Mouse (Mus musculus): Measurements from ENCODE around the gene 4930579F01Rik. TPM values are rescaled to one million over a fixed set of nuclear protein-coding genes. Genes with fewer than 3 reads are reported as not detected.
A peak's percentile ranks its signal among the peaks of the same experiment; 100 is the strongest.
"Not testable (repeated sequence)": the region's sequence is repeated elsewhere in the genome, so short reads cannot be mapped to it uniquely, and the experiment has no call there.

Gene 4930579F01Rik
- total RNA-seq, 4 experiments from 2014 or later, result not detected

DNA sequence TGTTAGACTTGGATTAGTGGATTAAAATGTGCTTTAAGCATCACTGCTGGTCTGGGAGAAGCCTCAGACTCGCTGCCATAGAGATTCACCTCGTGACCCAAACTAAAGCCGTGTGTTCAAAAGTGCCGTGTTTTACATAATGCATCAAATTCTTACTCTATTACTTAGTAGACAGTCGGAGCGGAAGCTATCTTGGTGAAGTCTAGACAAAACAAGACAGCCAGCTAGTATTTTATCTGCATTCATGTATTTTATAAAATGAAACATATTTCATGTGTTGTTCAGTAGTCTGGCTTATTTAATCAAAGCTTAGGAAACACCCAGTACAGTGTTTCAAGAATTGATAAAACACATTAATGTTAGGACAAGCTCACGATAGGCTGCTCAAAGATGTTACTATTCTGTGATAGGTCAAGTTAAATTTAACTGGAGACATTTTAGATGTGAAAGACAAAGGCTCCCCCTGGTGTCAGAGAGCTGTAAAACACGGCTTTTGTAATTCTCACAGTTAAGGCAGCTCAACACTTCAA lies 48.9 kb downstream of the 4930579F01Rik start, which contains the start of gene Mttp:
Gene Mttp, minus strand, starts transcription at position 327 of the 530 bp plus-strand sequence.
- DNase-seq (ENCODE audit: low spot score in 2 of 2), result peak; percentile 55 to 61

DNA sequence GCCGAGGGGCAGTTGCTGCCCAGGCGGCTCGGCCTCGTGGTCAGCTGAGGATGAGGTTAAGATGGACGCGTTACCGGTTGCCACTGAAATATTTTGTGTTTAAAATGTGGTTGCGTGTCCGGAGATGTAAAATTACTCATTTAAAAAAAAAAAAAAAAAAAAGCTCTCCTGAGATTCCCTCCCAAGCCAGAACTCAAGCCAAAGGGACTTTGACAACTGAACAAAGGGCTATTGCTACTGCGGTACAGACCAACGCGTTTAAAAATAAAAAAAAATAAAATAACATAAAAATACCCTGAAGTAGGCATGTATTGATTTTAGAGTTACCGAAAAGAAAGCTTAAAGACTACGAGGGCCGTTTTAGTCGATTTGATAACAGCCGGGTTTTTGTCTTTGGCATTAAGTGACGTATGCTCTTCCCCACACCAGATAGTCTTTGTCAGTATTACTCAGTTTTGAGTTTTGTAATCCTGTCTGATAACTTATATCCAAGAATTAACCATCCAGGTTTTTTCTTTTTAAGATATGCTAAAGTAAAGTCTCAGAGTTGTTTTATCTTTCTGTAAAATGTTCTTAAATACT lies 49.5 kb downstream of the 4930579F01Rik start:
- DNase-seq (ENCODE audit: low spot score in 2 of 2), result no peak

DNA sequence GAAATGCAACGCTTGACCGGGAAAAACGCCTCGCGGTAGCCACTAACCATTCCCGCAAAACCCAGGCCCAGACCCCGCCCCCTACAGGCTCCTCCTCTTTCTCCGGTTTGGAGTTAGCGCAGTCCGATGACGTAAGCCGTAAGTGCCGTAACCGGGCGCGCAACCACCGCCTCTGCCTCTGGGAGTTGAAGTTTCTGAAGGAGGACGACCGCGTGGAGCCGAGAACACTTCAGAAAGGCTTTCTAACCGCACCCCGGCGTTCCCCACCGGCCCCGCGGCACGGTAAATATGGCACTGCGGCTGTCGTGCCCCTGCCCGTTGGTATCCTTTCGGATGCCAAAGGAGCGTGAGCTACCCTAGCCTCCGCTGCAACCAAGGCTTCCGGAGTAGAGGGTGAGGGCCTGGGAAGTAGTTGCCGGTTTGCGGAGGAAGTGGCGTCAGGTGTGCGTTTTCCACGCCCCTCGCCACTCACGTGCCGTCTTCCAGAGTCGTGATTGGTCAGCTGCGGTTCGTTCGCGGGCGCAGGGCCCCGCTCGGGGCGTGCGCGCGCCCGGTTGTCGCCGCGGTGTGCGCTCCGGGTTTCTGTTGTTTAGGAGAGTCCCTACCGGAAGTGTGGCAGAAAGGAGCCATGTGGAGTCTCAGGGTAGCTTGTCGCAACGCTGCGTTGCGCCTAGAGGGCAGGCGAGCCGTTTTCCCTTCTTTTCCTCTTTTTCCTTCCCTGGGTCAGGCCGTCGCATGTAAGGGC lies 50.1 kb downstream of the 4930579F01Rik start, which contains the start of gene Trmt10a:
Gene Trmt10a, plus strand, starts transcription at position 134 of the 745 bp plus-strand sequence.
- peak; percentile 94 to 96 for DNase-seq (ENCODE audit: low spot score in 2 of 2)

DNA sequence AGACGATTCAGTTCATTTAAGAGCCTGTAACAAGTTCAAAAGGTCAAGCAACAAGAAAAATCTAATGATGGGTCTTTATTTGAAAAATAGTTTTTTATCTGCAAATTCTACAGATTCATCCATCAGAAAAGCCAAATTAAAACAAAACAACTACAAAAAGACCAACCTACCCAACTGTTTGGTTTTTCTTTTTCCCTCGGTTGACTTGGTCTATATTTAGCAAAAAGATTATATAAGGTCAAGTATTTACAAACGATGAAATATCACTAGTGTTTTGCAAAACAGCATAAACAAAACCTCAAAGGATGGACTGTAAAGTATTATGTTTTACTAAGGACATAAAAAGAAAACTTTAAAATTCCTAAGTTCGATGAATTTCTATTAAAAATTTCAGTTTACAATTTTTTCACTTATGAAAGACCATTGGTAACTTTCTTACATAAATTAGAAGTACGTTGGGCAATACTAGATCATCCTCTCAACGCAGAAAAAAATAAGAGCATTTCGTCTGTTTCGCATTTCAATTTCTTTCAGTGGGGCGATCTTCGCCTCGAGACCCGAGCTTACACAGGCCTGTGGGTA lies 50.8 kb downstream of the 4930579F01Rik start:
- no peak for DNase-seq (ENCODE audit: low spot score in 2 of 2)

DNA sequence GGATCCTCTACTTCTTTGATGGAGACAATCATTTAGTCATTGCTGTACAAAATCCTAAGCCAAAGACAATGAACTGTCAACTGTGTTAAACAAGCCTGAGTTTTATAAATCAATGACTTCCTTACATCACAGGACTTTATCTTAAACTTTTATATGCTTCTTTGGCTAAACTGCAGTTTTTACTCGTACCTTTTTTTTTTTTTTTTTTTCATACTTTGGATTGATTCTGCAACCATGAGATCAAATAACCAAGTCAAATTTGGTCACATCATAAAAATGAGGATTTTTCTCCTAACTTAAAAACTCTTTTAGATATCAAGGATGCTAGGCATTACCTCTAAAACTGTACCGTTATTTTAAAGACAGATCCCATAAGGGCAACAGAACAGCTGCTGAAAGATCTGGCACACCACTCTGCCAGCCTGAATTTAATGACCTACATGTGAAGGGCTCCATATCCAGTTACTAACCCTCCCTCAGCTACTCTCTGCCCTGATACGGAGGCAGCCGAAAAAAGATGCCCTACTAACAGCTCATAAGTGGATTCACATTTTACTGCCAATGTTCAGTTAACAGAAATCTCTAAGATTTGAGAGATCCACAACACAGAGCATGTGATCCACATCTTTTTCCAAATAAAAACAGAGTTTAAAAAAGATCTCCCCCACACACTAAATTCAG lies 51.4 kb downstream of the 4930579F01Rik start:
- DNase-seq (ENCODE audit: low spot score in 2 of 2), result no peak

DNA sequence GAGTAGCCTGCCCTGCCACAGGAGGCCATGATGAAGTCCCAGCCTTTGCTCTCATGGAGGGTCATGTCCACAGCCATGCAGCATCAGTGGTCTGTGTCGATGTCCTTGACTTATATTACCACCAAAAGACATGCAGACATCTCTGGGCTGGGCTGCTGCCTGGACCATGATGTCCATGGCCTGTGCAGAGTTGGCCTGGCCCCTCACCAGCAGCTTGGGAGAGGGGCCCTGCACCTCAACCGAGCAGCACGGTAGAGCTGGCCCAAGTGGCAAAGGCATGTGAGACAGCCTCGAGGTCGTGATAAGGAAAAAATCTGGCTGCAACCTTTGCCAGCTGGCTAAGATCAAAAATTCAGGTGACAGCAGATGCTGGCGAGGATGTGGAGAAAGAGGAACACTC lies 54.0 kb downstream of the 4930579F01Rik start:
- no peak for DNase-seq (ENCODE audit: low spot score in 2 of 2)

DNA sequence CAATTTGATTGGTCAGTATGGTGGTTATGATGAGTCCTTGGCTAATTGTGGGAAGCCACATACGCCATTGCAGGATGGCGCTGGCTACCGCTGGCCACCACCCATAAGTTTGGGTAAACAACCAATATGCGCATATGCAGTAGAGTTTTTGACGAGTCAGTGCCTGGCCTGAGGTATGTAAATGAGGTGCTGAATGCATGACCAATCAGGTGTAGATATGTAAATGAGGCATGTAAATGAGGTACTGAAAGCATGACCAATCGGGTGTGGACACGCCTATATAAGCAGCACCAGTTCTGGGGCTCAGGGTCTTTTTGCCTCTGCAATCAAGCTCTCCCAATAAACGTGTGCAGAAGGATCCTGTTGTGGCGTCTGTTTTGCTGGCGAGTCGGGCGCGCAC lies 55.5 kb downstream of the 4930579F01Rik start:
- DNase-seq (ENCODE audit: low spot score in 2 of 2), result not testable (repeated sequence)

DNA sequence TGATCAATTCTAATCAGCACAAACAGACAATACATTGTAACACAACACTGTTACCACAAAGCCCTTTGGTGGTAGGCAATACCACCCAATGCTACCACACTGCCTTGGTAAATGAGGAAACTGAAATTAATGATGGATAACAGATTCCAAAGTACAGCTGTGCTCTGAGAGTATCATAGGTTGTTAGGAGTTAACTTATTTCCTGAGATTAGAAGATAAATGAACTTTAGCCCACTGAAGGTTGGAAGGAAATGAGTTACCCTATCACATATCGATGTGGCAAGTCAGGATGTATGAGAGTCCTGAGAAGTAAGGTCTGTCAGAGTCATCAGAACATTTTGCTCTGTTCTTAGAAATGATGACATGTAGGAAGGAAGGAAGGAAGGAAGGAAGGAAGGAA lies 59.1 kb downstream of the 4930579F01Rik start:
- DNase-seq (ENCODE audit: low spot score in 2 of 2), result no peak

DNA sequence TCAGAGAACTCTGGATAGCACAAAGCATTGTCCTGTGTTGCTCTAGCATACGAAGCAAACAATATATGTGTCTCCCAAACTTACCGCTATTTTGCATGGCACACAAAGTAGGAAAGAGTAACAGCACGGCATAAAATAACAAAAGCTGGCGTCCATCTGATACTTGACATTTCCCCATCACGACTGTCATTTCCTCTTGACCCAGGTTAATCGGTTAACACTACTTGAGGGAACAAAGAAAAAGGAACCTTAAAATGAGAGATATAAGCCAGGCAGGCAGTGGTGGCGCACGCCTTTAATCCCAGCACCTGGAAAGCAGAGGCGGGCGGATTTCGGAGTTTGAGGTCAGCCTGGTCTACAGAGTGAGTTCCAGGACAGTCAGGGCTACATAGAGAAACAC lies 59.7 kb downstream of the 4930579F01Rik start:
- DNase-seq (ENCODE audit: low spot score in 2 of 2), result no peak

DNA sequence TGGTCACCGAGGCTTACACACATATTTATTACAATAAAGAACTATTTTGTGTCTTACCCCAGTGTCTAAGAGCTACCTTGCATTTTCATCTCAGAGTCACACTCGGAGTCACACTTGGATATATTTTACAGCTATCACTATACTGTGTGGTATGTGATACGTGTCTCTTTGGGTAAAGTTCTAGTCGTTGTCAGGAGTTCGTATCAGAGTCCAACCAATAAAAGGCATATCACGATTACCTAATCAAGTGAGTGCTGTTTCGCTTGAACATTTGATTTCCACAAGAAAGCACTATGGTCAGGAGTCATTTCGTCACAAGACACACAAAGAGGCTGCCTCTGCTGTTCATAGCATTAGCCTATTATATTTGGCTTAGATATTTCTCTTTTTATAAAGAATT lies 60.2 kb downstream of the 4930579F01Rik start:
- DNase-seq (ENCODE audit: low spot score in 2 of 2), result no peak

DNA sequence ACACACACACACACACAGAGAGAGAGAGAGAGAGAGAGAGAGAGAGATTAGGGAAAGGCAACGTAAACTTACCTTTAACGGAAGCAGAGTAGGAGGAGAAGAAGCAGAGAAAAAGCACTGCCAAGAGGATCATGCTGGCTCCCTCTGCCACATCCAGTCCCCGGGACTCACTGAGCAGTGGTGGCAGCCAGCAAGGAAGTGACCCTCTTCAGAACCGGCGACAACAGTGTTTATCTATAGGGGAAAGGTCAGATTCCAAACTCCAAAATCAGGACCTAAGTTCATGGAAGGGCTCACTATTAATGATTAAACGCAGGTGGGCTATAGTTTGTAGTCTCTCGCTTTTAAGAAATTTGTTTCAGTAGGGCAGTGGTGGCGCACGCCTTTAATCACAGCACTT lies 62.5 kb downstream of the 4930579F01Rik start:
- no peak for DNase-seq (ENCODE audit: low spot score in 2 of 2)

DNA sequence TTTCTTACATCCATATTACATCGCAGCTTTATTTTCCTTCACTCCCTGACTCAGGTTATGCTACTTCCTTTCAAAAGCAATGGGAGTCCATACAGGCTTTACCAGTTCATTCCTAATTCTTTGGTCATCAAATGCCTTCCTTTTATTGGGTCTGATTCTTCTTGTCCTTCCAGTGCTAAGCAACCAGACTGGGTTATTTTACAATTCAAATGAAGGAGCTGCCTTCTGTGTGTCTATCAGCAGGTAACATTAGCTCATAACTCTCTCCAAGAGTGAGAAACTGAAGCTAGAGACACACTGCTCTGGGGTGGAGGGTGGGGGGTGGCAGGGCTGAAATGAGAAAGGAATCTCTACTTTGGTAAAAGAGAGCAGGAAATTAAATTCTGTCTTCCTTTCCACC lies 62.9 kb downstream of the 4930579F01Rik start:
- no peak for DNase-seq (ENCODE audit: low spot score in 2 of 2)

DNA sequence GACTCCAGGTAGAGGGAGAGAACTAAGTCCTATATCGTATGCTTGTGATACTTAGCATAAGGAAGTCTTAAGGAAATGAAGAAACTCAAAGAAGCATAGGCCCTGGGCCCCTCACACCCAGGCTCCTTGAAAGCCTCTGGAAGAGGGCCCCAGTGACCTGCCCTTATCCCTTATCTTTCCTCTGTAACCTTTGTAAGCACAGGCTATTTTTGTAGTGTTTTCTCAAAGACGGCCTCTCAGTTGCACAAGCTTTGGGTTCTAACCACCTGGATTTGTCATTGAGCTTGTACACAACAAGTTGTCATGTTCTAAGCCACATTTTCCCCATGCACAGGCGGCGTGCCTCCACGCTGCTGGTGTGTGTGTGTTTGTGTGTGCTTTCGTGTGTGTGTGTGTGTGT lies 64.5 kb downstream of the 4930579F01Rik start:
- no peak for DNase-seq (ENCODE audit: low spot score in 2 of 2)

DNA sequence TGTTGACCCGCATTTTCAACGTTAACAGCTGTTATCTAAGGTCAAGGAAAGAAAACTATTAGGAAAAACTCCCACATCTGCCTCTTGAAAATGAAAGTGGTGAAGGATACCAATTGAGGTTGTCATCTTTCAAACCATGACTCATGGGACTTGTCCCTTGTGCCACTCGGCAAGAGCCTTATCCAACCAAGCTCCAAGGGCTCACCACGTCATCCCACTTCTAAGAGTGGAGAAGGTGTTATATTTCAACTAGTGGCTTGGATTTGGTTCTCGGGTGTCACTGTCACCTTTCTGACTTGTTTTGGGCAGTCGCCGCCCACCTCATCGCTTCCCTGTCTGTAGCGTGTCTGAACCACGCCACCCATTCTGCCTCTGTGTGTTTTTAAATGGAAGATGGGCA lies 69.8 kb downstream of the 4930579F01Rik start:
- DNase-seq (ENCODE audit: low spot score in 2 of 2), result no peak

DNA sequence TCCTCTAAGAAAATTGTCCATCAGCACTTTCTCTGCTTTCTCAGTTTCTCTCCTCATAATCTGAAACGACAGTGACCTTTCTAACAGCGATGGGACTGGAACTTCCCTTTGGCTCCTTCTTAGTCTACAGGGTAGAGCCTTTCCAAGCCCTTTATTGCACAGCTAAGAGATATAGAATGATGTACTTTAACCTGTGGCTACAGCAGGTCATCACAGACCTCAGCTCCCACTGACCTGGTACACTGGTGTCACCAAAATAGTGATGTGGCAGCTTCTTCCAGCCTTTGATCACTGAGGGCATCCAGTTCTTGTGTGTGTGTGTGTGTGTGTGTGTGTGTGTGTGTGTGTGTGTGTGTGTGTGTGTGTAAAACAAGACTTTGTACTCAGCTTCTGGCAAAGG lies 72.2 kb downstream of the 4930579F01Rik start:
- DNase-seq (ENCODE audit: low spot score in 2 of 2), result no peak

DNA sequence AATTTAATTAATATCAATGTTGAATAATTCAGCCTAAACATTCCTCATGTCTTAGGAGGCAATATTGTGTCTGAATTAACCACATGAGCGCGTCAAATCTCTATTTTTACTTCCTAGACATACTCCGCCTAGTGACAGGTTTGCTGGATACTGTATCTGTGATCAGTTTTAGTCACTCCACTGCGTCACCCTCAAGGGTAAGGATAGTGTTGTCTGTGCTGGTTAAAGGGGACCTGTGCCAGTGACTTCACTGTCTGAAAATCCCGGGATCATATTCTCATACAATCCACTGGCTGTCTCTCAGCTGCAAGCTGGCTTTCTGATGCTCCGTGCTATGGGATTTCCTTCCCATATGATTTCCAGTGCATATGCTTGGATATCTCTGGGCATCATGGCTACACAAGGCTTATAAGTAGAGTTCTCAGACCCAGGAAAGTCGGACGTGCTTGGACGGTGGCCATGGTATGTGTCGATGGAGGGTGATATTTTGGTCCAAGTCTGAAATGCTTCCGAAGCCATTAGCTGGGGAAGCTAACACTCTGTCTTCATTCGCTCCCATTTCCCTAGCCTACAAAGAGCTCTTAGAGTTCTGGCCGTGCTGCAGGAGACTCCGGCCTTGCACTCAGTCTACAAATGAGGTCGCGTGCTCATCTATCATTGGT lies 74.0 kb downstream of the 4930579F01Rik start:
- no peak for DNase-seq (ENCODE audit: low spot score in 2 of 2)

DNA sequence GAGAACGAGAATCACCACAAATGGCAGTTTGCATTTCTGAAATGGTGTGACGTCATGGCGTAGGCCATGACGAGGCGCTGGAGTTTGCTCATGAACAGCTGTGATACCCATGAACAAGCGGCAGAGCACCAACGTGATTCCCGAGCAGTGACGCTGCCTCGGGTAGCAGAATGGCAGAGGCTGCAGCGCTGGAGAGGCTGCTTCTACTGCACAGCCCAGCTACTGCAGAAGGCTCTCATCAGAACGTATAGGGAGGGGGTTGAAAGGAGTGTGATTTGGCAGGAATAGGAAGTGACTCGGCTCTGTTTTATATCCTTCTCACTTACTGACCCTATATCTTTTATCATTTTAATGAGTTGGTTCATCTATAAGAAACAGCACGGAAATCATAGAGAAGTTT lies 74.8 kb downstream of the 4930579F01Rik start:
- no peak for DNase-seq (ENCODE audit: low spot score in 2 of 2)

DNA sequence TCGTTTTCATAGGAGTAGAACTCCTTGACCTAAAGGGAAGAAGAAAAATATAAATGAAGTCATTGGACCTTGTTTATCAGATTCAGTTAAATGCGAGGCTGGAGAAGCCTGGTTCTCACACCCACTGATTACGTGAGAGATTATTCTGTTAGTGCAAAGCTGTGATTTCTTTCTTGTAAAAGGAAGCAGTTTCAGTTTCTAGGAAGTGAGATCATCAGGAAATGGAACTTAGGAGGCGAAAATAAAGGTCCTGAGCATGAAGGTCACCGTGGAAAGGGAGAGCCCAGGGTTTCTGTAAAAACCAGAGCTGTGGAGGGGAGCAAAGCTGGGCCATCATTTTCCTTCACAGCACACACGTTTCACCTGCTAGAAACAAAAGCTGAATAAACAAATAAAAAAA lies 75.2 kb downstream of the 4930579F01Rik start:
- DNase-seq (ENCODE audit: low spot score in 2 of 2), result no peak

DNA sequence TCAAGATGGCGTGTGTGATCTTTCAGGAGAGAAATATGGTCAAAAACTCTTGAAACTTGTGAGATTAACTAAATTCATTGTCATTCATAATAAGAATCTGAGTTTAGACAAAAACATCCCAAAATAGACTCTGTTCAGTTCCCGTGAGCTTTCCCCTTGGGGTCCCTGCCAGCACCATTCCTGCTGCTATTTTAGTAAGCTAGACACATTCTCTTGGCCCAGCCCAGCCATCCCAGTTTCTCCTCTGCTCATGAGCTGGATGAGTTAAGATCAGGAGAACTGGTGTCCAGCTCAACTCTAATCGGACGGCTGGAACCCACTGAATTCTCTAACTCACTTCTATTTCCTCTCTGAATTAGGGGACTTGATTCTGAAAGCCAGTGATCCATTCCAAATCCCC lies 76.8 kb downstream of the 4930579F01Rik start:
- no peak for DNase-seq (ENCODE audit: low spot score in 2 of 2)

DNA sequence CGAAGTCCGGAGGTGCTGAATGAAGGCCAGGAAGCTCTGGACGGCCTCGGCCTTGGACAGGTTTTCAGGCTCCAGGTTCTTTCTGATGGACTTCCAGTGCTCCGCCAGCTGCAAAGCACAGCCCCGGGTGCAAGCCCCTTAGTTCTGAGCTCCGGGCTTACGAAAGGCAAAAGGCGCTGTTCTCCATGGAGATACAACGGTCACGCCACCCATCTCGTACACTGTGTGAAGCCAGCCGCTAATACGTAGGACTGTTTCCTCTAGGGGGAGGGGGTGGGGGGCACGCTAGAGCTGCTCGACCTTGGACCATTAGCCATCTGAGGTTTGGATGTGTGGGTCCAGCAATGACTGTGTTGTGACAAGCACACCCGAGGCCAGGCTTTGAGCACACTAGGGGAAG lies 79.5 kb downstream of the 4930579F01Rik start:
- DNase-seq (ENCODE audit: low spot score in 2 of 2), result no peak
